Mouse (Mus musculus) spleen, adult 2 months (tissue): Measurements from ENCODE around the gene Slc4a1. TPM values are rescaled to one million over a fixed set of nuclear protein-coding genes. Genes with fewer than 3 reads are reported as not detected.

ENCODE experiments used
- DNase-seq, 2 experiments: peaks; one replicate each; pipeline versions ENCODE4 v3.0.0 to v3.0.0-alpha.2; 2012 to 2021; ENCODE audit warnings: low spot score in 2 of 2, low read depth in 1 of 2
- H3K27ac ChIP-seq: fragments of 200-500 bp; 2 replicates; pipeline ENCODE4 v1.5.1; 2012; ENCODE audit warnings: low read length, inconsistent platforms; ENCODE audit not compliant: insufficient read depth
- H3K27me3 ChIP-seq: fragments of 200-500 bp; 2 replicates; pipeline ENCODE4 v1.6.1; 2012; ENCODE audit warnings: mild to moderate bottlenecking, moderate library complexity, low read length, inconsistent platforms; ENCODE audit not compliant: control insufficient read depth, insufficient read depth
- H3K36me3 ChIP-seq: fragments of 200-500 bp; 2 replicates; pipeline ENCODE4 v1.6.1; 2012; ENCODE audit warnings: mild to moderate bottlenecking, low read length, inconsistent platforms; ENCODE audit not compliant: control insufficient read depth, insufficient read depth
- H3K4me1 ChIP-seq: fragments of 200-500 bp; 2 replicates; pipeline ENCODE4 v1.6.1; 2011; ENCODE audit warnings: inconsistent platforms; ENCODE audit not compliant: control insufficient read depth, insufficient read depth, insufficient read length
- H3K4me3 ChIP-seq: fragments of 200-500 bp; 2 replicates; pipeline ENCODE4 v1.5.1; 2011; ENCODE audit warnings: mild to moderate bottlenecking, inconsistent platforms; ENCODE audit not compliant: insufficient read depth, insufficient read length; ENCODE audit errors: extremely low read depth
- CTCF ChIP-seq: fragments of 200-500 bp; IDR thresholded peaks from 2 replicates; pipeline ENCODE4 v1.5.1; 2011; ENCODE audit warnings: mild to moderate bottlenecking, inconsistent platforms; ENCODE audit not compliant: insufficient read depth, insufficient read length, insufficient replicate concordance; ENCODE audit errors: extremely low read depth
- POLR2A ChIP-seq: fragments of 200-500 bp; IDR thresholded peaks from 2 replicates; pipeline ENCODE4 v1.6.1; 2011; ENCODE audit warnings: low read depth, low read length, inconsistent platforms
- WGBS: fragments of 180-500 bp; shearing (Covaris S2); methylation state at CpG from one replicate; pipeline ENCODE4 v1.1.7; 2018; 5-methylcytosine and 5-hydroxymethylcytosine counted together
- polyA plus RNA-seq: library from polyadenylated mRNA; depleted of rRNA; stranded (reverse); fragments of >200 nt; gene quantifications from 2 replicates; pipeline ENCODE4 v1.2.3, GENCODE M21; 2012

Gene Slc4a1
- polyA plus RNA-seq, 1 experiment = 381 TPM

DNA sequence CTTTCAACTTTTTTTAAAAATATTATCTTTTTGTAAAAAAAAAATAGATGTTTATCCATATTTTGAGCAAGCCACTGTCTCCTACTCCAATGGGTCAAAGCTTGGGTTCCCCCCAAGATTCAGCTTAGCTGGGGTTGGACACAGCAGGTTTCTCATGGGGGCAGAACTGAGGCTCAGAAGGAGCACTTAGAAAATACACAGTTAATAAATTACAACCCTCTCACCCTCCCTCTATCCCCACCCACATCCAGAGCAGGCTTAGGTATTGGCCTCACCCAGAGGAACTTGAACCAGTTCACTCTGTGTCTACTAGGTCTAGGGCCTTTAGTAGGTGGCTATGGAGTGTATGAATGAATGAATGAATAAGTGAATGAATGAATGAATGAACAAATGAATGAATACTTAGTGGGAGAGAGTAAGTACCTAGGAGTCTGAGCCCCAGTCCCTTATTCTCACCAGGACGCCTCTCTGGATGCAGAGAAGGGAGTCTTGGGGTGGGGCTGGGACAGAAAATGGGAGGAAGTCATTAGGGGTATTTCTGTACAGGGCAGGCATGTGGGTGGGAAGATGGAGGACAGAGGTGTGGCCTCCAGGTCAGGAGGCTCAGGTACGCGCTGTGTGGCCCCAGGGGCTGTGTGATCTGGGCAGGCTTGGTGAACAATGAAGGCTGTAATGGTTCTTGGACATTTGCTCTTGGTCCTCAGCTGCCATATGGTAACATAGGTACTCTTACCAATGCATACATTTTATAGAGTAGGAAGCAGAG lies 16.6 kb downstream of the Slc4a1 start:
- Histone ChIP-seq H3K4me3 (no peak overlapping the region), H3K36me3 (no peaks in the 10 kb centered on the region), H3K27me3 (peaks cover 2% of the 10 kb centered on the region; the same call in 1 of the 2 replicates), H3K27ac (no peak overlapping the region), H3K4me1 (no peaks in the 10 kb centered on the region)
- WGBS = 90% methylated on average over 3 of the region's 3 CpGs
- TF ChIP-seq CTCF (no peak), POLR2A (no peak)
- DNase-seq = no peak

DNA sequence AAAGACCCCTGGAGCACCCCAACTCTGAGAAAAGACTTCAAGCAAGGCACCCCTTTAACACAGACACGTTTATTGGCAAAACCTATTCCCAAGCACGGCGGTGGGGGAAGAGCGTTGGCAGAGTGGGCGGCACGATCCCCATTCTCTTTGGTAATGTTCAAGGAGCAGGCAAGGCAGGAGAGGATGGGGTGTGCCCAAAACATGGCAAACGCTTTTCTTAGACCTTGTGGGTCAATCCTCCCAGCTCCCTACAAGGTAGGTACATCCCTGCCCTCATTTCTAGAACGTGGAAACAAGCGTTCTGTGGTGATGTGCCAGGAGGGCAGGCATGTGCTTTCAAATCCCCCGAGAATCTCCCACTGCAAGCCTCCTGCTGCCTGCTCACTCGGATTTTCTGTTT lies 17.2 kb downstream of the Slc4a1 start:
- TF ChIP-seq POLR2A (no peak), CTCF (no peak)
- Histone ChIP-seq H3K27ac (no peak overlapping the region), H3K27me3 (peaks cover 2% of the 10 kb centered on the region; the same call in 1 of the 2 replicates), H3K4me3 (no peak overlapping the region), H3K4me1 (no peaks in the 10 kb centered on the region), H3K36me3 (no peaks in the 10 kb centered on the region)
- no peak for DNase-seq
- WGBS = 90% methylated on average over 11 of the region's 11 CpGs

DNA sequence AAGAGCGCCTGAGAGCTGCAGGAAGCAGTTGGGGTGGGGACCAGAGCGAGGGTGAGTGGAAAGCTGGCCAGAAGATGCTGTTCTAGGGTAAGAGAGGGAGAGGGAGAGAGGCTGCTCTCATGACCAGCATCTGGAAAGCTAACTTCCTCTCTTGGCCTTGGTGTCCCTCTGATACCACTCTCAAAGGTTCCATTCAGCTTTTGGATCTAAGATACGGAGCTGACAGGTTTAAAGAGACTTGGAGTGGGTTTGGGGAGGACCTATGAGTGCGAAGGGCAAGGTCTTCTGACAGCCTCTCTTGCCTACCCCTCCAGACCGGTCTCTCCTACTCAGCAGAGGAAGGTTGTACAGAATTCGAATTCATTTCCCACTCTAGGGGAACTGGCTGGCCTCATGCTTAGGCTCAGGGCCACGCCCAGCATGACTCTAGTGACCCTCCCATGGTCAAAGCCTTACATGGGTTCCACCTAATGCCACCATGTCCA lies 17.9 kb downstream of the Slc4a1 start:
- no peaks in the 10 kb centered on the region for H3K4me1 ChIP-seq
- no peak overlapping the region for H3K4me3 ChIP-seq
- WGBS = 90% methylated on average over 7 of the region's 7 CpGs
- no peaks in the 10 kb centered on the region for H3K36me3 ChIP-seq
- DNase-seq = no peak
- H3K27ac ChIP-seq = no peak overlapping the region
- no peak for TF ChIP-seq POLR2A
- TF ChIP-seq CTCF = no peak
- H3K27me3 ChIP-seq = peaks cover 2% of the 10 kb centered on the region; the same call in 1 of the 2 replicates

DNA sequence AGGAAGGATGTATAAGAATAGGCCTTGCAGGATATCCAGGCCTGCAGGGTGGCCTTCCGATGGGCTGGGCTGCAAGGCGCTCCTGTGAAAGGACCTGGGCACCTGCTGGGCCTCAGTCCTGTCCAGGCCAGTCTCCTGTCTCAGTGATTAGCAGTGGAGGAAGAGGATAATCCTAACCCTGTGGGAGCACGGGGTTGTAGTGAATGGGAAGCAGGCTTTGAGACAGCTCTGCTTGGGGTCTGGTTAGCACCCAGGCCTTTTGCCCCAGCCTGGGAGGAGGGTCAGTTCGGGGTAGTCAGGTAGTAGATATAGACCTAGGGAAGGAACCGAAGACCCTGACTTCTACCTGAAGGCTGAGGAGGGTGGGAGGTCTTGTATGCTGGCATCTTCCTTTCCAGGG lies 18.3 kb downstream of the Slc4a1 start:
- Histone ChIP-seq H3K4me1 (no peaks in the 10 kb centered on the region), H3K27me3 (no peaks in the 10 kb centered on the region), H3K27ac (no peak overlapping the region), H3K36me3 (no peaks in the 10 kb centered on the region), H3K4me3 (no peak overlapping the region)
- DNase-seq = no peak
- 86% methylated on average over 5 of the region's 5 CpGs for WGBS
- TF ChIP-seq POLR2A = no peak
- TF ChIP-seq CTCF = no peak

DNA sequence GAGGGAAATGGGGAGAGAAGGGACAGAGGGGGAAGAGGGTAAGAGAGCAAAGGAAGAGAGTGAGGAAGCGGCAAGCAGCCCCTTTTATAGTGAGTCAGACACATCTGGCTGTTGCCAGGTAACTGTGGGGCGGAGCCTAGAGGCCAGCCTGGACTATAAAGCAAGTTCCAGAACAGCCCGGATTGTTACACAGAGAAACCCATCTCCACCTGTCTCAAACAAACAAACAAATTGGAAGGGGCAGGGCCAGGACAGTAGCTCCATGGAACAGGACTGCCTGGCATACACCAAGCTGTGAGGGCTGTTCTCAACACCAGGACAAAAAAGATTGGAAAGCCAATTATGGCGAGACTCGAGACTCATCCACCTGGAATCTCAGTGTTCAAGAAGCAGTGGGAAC lies 19.1 kb downstream of the Slc4a1 start:
- Histone ChIP-seq H3K27ac (no peak overlapping the region), H3K36me3 (no peaks in the 10 kb centered on the region), H3K27me3 (no peaks in the 10 kb centered on the region), H3K4me1 (no peaks in the 10 kb centered on the region), H3K4me3 (no peak overlapping the region)
- no peak for DNase-seq
- 61% methylated on average over 5 of the region's 5 CpGs for WGBS
- TF ChIP-seq CTCF = no peak
- TF ChIP-seq POLR2A = no peak

DNA sequence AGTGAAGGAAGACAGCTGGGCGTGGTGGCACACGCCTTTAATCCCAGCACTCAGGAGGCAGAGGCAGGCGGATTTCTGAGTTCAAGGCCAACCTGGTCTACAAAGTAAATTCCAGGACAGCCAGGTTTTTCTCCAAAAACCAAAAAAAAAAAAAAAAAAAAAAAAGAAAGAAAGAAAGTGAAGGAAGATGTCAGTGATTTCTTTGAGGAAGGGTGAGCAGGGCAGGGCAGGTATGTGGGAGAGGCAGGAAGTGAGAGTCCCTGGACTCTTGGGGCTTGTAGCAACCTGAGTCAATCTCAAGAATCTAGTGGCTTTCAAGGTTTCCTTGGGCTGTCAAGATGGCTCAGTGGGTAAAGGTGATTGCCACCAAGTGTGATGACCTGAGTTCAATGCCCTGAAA lies 21.5 kb downstream of the Slc4a1 start:
- DNase-seq = no peak
- TF ChIP-seq CTCF (no peak), POLR2A (no peak)
- Histone ChIP-seq H3K27ac (no peak overlapping the region), H3K4me1 (no peaks in the 10 kb centered on the region), H3K36me3 (no peaks in the 10 kb centered on the region), H3K4me3 (no peak overlapping the region), H3K27me3 (no peaks in the 10 kb centered on the region)
- 90% methylated on average over 3 of the region's 3 CpGs for WGBS

DNA sequence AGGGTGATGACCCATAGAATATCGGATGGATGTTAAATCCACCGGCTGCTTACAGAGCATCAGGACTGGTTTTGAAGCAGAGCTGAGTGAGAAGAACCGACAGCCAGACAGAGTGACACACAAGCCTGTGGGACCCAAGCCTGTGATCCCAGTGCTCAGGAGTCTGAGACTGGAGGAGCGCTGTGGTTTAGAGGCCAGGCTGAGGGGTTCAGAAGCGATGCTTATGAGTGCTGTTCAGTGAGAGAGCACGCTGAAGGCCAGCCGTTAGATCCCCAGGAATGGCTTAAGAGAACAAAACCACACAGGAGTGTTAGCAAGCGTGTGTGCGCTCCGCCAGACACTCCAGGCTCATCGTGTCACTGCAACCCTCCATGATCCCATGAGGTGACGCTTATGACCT lies 23.3 kb downstream of the Slc4a1 start:
- 88% methylated on average over 12 of the region's 12 CpGs for WGBS
- Histone ChIP-seq H3K27ac (no peak overlapping the region), H3K4me1 (no peaks in the 10 kb centered on the region), H3K36me3 (no peaks in the 10 kb centered on the region), H3K4me3 (no peak overlapping the region), H3K27me3 (no peaks in the 10 kb centered on the region)
- no peak for TF ChIP-seq CTCF
- no peak for TF ChIP-seq POLR2A
- DNase-seq = no peak
